Mouse (Mus musculus): ENCODE results near the gene Brd7.
A peak's percentile ranks its signal among the peaks of the same experiment; 100 is the strongest.

Brd7 gene

DNA sequence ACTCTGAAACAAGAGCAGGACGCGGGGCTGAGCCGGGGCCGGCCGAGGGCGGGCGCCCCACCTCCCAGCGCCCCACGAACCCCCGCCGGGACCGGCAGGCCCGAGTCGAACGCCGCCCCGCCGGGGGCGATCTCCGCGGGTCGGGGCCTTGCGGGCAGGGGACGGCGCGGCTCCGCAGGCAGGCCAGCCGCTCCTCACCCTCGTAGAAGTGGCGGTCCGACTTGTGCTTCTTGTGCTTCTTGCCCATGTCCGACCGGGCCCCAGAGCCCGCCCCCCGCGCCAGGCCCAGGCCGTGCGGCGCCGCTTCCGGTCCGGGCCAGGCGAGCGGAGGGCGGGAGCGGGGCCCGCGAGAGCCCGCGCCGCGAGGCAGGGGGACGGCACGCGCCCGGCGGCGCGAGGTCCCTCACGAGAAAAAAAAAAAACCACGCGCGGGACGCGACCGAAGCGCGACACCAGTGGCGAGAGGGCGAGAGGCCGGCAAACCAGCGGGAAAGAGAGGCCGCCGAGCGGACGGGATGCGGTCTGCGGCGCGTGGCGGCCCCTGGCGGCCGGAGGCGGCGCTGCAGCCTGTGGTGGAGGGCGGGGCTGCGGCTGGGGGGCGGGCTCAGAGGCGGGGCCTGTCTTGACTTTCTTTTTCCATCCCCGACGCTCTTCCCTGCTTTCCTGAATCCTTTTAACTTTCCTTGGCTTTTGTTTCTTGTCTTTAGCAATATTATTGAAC is at the start of gene Brd7:
TSS of gene Brd7 (minus strand) at position 487 of the 721 bp plus-strand sequence.
- DNase-seq: peak; percentile 82 to 87

DNA sequence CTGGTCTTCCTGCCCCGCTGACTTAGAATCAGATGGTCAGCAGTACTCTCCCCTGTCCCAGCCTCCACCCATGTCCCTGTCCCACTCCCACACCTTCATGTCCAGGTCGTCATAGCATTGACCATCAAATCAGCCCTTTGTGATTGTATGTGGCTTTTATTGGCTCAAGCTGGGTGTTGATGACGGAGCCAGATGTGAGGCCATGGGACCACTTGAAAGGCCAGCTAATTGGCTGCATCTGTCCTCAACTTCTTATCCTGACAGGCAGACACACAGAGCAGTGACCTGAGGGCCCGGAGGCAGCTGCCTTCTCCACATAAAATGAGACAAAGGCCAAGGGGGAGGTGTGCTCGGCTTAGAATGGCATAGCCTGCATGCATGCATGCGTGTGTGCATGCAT is 49.5 kb upstream of the Brd7 start:
- DNase-seq: no peak

DNA sequence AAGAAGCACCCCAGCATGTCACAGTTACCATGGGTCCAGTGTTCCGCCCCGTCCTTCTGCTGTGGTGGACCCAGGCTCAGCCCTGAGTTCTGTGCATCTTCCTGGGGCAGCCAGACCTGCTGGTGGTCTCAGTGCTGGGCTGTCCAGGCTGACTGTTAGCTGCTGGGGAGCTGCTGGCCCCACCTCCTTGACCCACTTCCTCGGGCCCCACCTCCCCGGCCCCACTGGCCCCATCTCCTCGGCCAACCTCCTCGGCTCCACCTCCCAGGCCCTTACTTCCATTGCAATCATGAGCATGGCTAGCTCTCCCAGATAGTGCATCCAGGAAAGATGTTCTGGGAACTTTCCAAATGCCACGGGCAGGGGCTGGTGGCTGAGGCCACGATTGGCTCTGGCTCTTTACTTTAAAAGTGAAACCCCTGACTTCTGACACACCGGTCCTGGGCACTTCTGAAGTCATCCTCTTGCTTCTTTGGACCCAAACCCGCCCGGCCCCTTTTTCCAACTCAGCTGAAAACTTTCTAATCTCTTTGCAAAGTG is 47.5 kb upstream of the Brd7 start:
- DNase-seq: no peak

DNA sequence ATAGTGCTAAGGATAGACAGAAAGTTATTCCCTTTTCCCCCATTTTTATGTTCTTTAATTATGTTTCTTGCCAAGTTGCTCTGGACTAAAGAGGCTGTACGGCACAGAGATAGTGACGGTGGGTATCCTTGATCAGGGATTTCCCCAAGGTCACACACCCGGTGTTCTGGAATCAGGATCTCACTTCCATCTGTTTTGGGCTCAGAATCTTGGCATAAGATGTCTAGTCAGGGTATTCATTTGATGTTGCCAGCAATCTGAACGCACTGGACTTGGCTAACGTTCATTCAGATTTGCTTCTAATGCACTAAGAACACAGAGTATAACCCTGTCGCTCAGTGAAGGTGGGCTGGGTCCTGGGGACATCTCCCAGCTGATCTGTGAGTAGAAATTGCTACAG is 45.7 kb upstream of the Brd7 start:
- no peak for DNase-seq

DNA sequence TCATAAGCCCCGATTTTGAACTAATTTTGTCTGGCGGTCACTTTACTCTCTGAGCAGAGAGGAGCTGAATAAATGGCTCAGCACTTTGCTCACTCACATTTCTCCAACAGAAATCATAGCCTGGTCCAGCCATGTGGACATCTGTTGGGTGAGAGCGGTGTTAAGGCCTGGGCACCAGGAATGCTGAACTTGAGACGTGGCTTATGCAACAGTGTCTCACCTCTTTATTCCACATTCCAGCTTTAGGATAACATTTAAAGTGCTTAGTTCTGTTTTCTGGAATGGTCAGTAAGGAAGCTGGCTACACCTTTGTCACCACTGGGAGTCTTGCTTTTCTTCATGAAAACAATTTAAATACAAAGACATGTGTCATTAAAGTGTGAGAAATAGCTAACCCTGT is 36.1 kb upstream of the Brd7 start:
- no peak for DNase-seq

DNA sequence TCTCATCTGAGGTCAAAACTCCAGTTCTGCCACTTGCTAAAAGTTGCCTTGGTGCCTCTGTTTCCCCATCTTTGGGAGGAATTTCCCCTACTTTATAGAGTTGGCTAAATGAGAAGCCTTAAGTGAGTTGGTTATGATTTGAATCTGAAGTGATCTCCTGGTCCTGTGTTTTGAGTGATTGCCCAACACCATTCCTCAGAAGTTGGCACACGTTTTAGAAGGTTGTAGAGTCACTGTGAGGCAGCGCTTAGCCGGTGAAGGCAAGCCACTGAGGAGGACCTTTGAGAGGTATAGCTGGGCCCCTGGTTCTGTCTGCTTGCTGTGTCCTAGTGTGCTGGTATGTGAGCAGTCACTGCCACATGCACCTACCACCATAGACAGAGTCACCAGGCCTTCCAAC is 31.3 kb upstream of the Brd7 start:
- DNase-seq: no peak

DNA sequence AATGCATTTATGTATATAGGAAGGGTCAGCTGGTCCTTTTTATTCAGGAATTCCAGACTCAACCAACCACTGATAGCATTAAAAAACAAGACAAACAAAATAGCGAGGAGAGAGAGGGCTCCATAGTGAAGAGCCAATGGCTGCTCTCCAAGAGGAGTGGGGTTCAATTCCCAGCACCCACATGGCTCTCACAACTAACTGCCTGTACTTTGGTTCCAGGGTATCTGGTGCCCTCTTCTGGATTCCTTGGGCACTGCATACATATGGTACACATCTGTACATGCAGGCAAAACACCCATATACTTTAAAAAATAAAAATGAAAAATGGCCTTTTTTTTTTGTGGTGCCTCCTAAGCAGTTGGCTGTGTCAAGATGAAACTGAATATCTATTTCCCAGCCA is 28.8 kb upstream of the Brd7 start:
- peak; percentile 36 to 52 for DNase-seq

DNA sequence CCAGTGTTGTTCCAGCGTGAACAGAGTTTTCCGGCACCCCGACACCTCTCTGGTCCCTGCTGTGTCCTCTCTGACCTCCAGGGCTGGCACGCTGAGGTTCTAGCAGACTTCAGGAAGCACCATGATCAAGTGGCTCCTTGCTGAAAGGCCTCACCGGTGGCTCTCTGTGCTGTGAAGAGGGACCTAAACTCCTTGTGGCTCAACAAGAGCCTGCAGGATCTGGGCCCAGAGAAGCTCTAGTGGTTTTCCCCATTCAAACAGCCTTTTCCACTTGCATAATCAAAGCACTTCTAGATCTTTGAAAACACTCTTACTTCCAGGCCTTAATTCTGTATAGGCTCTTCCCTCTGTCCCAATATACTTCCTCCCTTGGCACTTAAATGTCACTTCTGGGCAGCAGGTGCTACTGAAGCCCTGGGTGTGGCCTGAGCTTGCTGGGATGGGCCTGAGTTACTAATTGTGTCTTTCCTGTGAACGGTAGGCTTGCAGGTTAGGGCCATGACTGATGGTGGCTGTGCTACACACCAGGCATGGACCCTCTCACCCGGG is 26.8 kb upstream of the Brd7 start:
- DNase-seq: no peak

DNA sequence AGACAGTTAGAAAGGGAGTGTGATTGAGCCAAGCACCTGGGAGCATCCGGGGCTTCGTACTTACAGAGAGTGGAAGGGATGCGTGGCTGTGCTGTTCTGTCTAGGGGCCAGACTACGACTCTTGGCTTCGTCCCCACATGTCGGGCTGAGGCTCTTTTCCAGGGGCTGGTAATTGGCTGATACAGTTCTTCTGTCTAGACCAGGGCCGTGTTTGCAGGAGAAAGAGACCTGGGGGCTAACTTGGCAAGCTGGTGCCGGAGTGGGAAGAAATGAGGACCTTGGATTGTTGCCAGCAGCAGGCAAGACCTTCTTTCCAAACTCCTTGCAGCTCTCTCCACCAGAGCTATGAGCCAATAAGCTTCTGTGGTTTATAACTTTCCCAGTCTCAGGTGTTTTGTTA is 25.9 kb upstream of the Brd7 start:
- no peak for DNase-seq

DNA sequence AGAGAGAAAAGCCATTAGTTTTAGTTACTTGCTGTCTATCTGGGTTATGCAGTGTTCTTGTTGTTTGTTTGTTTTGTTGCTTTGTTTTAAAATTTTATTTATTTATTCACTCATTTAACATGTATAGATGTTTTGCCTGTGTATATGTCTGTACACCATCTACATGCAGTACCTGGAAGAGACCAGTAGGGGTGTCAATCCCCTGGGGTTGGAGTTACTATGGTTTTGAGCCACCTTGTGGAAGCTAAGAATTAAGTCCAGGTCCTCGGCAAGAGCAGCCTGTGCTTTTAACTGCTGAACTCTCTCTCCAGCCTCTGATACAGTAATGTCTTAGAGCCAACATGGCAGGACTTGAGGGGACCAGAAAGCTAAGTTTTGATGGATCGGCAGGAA is 21.2 kb upstream of the Brd7 start:
- DNase-seq: no peak

DNA sequence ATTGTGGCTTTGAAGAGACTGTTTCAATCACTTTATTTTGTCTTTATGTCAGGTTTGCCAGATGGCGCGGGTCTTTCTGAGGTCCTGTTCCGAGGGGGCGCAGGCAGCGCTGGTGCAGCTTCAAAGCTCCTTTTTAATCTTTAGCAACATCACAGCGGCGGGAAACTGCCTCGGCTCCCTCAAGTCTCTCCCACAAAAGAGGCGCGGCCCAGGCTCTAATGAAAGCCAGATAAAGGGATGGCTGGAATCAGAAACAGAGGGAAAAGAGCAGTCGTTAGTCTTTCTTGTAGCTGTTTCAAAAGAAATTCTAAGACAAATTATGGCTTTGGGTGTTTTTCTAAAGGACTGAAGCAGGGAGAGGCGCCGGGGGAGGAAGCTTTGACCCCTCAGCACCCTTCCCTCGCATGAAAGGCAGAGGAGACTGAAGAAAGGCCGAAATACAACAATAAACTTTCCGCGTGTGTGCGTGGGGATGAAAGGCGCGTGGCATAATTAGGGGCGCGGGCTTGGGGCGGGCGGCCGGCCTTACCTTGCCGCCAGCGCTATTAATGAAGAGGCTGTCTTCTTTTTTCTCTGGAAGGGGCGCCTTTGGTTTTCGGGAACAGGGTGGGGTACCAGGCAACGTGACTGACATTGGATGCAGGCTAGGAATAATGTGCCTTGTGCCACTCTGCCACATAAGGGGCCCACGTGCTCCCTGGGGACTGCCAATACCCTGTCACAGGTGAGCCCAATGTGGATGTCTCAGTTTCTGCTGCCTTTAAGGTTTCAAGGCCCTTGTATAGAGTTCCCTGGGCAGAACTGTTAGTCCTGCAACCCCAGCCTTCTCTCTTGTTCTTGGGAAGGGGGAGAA is 20.5 kb upstream of the Brd7 start:
- DNase-seq: peak; percentile 9 to 24

DNA sequence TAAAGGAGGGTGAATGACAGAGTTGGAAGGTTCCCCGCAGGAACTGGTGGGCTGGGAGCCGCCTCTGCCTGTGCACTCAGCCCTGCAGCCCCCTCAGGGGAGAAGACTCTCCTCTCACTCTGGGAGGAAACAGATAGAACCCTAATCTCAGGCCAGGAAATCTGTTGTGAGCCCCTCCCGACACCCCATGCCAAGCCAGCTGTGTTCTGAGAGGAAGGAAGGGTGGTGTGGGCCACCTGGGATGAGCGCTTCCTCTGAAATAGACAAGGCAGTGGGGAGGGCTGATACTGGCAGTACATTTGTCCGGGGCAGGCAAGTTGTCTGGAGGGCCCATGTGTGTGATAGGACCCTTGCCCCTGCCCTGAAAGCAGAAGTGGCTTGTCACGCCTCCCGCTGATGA is 18.5 kb upstream of the Brd7 start:
- peak; percentile 31 to 61 for DNase-seq

DNA sequence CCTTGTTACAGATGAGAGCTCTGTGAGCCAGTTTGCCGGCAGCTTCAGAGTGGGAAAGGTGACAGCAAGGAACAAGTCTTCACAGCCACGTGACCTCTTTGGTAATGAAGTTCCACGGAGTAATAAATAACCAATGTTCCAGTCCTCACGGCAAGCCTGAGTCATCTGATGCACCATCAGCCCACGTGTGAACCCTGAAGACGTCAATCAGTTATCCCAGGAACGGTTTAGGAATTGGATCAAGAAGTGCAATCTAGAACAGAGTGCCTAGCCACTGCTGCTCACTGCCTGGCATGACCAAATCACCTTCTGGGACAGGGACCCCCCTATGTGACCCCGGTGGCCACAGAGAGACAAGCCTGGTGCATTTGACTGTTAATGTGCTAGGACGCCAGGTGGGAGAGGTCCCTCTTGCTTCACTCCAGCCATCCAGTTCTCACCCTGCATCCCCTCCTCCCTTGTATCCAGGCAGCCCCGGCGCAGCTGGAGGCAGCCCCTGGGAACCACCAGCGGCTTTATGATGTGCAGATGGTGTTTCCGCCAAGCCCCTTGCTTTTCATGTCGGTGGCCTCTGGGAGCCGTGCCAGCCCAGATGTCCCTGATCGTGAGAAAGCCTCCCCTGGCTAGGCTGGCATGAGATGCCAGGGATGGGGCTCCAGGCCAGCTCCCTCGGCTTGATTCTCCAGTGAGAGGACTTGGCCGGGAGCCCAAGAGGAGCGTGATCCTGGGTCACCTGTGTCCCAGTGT is 15.0 kb upstream of the Brd7 start:
- DNase-seq: peak; percentile 40 to 64

DNA sequence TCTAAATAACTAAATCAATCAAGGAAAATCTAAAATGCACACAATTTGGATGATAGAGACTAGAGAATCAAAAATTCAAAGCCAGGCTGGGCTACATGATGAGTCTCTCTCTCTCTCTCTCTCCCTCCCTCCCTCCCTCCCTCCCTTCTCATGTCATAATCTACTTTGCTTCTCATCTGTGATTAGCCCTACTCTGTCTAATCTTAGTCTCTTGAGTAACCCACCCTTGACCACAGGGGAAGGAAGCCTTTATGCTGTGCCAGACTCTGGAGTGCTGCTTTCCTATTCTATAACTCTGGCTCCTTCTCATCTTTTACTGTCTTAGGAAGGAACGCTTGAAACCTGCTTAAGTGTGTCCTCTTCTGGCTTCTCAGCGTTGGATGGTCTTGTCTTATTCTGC is 9.5 kb upstream of the Brd7 start:
- DNase-seq: no peak

DNA sequence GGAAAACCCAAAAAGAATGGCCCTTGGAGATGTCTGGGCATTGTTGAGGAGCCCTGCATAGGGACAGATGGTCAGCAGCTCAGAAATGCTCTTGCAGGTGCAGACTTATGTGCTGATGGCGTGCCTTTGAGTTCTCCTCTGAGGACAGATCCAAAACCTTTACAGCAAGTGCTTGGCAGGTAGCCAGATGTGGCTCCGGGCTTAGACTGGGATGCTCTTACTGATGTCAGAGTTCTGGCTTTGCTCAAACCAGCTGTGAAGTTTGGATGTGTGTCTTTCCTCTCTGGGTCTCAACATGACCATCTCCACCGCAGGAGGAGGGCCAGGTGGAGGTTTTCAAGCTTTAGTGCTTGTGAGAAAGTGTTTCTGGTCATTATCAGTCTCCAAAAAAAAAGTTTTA is 7.8 kb upstream of the Brd7 start:
- no peak for DNase-seq

DNA sequence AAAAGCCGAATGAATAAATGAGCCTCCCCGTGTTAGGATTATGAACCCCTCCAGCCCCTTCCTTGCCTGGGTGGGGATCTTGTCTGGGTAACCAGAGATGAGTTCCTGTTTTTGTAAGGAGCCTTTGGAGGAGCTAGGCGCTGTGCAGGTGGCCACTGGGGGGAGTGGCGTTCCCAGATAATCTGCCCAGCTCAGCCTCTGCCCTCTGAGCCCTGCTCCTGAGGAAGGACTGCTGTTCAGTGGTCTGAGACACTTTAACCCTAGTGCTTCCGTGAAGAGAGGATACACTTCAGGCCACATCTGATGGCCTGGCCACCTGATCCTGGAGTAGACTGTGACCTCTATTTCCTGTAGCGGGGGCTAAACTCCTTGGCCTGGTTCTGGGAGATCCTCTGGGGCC is 7.2 kb upstream of the Brd7 start:
- DNase-seq: peak in 1 of 2 experiments; percentile 28

DNA sequence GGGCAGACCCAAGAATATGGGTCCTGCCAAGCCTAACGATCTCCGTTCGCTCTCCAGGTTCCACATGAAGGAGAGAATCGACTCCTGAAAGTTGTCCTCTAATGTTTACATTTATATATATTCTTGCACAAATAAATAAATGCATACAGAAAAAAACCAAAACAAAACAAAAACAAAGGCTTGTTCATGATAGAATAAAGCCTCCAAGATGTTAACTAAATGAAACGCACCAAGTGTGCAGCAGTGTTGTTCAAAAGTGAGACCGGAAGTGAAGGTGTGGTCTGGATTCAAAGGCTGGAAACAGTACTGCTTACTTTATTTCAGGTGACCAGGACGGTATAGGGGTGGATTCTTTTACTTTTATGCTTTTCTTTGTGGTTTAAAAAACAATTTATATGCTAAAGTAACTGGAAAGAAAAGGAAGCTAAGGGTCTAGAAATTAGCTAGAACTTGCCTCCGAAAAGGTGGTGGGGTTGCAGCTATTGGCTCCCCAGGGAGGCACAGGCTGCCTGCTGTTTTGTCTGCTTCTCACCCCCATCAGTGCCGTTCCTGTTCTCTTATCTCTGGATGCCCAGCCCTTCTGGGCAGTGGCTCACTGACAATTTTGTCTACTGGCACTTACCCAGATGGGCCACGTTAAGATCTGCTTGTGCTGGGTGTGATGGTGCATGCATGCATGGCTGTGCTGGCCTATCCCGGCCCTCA is 604 bp upstream of the Brd7 start:
- no peak for DNase-seq

DNA sequence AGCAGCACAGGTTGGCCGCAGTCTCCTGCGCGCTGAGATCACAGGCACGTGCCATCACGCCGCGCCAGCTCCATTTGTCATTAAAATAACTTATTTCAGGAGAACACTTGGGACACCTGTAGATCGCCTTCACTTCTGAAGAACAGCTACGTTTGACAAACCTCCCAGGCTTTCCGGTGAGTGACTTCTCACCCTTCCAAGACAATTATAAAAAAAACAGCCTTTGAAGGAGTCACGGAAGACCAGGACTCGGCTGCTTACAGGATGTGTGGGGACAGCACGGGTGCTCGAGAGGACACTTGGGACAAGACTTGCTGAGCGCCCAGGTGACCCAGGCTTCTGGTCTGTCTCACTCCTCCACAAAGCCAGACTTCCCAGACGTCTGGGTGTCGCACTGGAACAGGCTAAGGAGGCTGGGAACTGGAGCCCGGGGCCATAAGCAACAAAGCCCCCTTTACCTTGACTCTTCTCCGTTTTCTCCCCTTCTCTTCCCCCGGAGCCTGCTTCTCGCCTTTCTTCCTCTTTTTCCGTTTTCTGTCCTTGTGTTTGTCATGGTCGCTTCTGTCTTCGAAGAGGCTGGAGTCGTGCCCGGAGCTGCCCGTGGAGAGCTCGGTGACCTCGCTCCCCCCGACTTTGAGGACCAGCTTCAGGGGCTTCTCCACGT is 818 bp downstream of the Brd7 start:
- DNase-seq: peak; percentile 29 to 30

DNA sequence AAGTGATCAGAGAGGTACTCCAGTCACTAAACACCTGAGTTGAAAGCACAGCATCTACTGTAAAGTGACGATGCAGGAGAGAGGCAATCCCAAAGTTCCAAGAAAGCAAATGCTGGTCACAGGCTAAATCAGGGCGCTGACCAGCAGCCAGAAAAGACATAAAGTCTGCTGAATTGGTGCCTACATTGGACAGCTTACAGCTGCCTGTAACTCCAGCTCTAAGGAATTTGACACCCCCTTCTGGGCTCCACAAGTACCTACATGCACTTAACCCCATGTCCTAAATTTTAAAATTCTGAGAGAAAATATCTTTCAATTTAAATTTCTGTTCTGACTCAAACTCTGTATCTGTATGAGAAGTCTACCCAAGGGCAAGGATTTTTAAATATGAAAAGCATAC is 2.0 kb downstream of the Brd7 start:
- no peak for DNase-seq

DNA sequence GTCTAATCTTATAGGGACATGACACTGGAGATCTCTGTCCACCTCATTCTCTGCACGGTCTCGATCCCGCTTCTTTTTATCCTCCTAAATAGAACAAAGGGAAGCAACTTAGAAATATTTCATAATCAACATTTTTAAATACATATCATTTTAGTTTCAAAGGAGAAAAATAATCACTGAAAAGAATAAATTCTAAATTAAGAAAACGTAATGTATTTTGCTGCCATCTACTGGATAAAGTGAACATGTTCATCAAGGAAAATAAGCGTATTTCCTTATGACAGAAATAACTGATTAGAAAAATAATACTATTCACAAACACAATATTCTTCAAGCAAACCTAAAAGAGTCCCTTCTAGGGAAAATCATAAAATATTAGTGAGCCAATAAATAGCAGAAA is 4.0 kb downstream of the Brd7 start:
- no peak for DNase-seq

DNA sequence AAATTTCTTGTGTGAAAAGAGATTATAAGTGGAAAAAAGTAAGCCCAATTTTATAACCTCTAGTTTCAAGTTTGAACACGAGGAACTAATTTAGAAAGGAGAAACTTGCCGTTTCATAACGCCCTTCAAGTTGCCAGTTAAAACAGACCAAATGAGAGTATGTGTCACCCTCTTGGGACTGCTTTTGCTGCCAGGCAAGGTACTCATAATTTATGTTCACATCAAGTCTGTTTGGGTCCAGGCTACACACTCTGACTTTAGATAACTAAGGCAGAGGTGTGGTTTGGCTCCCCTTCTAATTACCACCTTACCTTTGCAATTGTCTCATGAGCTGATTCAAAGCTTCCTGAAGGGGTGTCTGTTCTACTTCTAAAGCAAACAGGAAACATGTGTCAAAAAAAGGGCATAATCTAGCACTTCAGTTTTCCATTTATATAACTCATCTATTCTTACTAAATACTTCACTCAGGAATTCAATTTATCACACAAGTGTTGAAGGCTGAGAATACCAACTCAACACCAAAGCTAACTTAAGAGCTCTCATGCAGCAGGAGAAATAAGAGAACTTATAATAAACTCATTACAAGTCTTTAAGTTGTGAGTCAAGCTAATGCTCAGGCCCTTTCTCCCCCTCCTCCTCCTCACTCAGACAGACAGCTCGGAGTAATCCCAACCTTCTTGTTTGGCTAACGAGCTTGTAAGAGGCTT is 4.6 kb downstream of the Brd7 start:
- DNase-seq: no peak

All from thymus, postnatal 36 days (tissue).